Mouse (Mus musculus) embryonic fibroblast, embryonic 13.5 days (primary cell): Measurements from ENCODE around the gene Fam83f.

ENCODE experiments used
- CTCF ChIP-seq: IDR thresholded peaks from 2 replicates; pipeline ENCODE4 v1.5.1; 2011; ENCODE audit warnings: mild to moderate bottlenecking, control low read depth, low read length, moderate library complexity, borderline replicate concordance; ENCODE audit not compliant: insufficient read depth
- POLR2A ChIP-seq: IDR thresholded peaks from 2 replicates; pipeline ENCODE4 v1.6.1; 2011; ENCODE audit warnings: low read depth, mild to moderate bottlenecking, control low read depth, low read length, moderate library complexity

GRCm38 (mm10) chr15:80660963-80661362 lies 10.7 kb upstream of the Fam83f start:
- no peak for TF ChIP-seq POLR2A
- TF ChIP-seq CTCF, result no peak
